Mouse (Mus musculus) megakaryocyte, embryonic 14.5 days (primary cell): ENCODE data around the gene Dchs2.

Experiments
- FLI1 ChIP-seq: IDR thresholded peaks from 2 replicates; pipeline ENCODE4 v1.6.1; 2012; ENCODE audit warnings: low read length, inconsistent platforms, mixed read lengths
- GATA1 ChIP-seq: IDR thresholded peaks from 3 replicates; pipeline ENCODE4 v1.6.1; 2012; ENCODE audit warnings: mixed read lengths, low read length, inconsistent platforms, borderline replicate concordance

DNA sequence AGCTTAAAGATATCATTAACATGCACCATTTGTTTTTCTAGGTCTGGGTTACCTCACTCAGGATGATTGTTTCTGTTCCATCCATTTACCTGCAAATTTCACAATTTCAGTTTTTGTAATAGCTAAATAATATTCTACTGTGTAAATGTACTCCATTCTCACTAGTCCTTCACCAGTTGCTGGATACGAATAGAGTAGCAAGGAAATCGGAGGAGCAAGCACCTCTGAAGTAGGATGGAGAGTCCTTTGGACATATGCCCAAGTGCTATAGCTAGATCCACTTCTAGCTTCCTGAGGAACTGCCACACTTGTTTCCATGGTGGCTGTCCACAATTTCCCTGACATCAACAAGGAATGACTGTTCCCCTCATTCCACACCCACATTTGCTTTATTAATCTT, 63.5 kb downstream of the Dchs2 start:
- TF ChIP-seq FLI1: no peak
- no peak for TF ChIP-seq GATA1
